Mouse (Mus musculus) adrenal gland, adult 10 weeks (tissue): Measurements from ENCODE around the gene Barx2. TPM values are rescaled to one million over a fixed set of nuclear protein-coding genes. Genes with fewer than 3 reads are reported as not detected.

ENCODE experiments used
- polyA plus RNA-seq: library from polyadenylated mRNA; stranded (reverse); fragments of 350-450 nt; fragmentation: Illumina TruSeq; extraction: RNeasy Lipid Tissue Mini Kit (QIAGEN cat#74804); gene quantifications from one replicate; pipeline ENCODE4 v1.2.3, GENCODE M21; 2014; ENCODE audit warnings: low read depth, low replicate concordance

Gene Barx2
- polyA plus RNA-seq = not detected

GRCm38 (mm10) chr9:31912921-31913738 is at the start of gene Barx2:
Gene Barx2, minus strand, starts transcription at chr9:31913462.

Other genes with a start within 250 kb of the Barx2 start
- 14.1 TPM for gene Arhgap32, start 202.7 kb upstream of the Barx2 start, polyA plus RNA-seq